13 mouse cellular contexts compared by ENCODE assay signal in the genomic region with DNA sequence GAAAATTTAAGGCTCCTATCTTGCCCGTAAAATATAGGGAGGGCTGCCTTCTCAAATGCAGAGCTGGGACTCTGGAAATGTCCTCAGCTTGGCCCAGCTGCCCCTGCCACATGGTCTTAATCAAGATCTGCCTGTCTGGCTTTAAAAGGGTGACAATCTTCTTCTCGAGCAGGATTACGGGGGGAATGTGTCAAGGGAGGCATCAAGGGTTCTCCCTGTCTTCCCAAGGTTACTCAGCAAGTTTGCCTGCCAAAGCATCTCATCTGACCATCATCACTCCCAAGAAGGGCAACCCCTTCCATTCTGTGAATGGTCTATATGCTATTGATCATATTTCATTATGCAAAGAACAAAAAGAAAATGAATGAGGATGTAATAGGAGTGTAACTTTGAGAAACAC.
DNase-seq lines count a peak whose midpoint lies in the region; ATAC-seq and TF ChIP-seq lines count a peak whose summit lies in the region.
"Had no signal": no experiment of that assay in that cellular context is flagged by ENCODE, and none has a peak within 500 bp of the region (broad histone marks: within the 10 kb centered on the region; RNA-seq: fewer than 3 reads in every experiment).

No protein-coding gene starts in this region.

- no peak for TF ChIP-seq EP300 in heart, adult 2 months (IDR thresholded peaks at IDR 0.05; ENCODE audit: insufficient read depth, low read depth, low read length)

- H3K27me3 ChIP-seq in heart, embryonic 10.5 days (ENCODE audit: insufficient read depth, poor library complexity, severe bottlenecking): no peaks in the 10 kb centered on the region
- H3K27me3 ChIP-seq in heart, adult 2 months (ENCODE audit: control insufficient read depth, insufficient read depth, low read length): no peaks in the 10 kb centered on the region
- H3K27me3 ChIP-seq in midbrain, embryonic 11.5 days (ENCODE audit: control insufficient read depth, insufficient read depth, low read length): no peaks in the 10 kb centered on the region
- H3K27me3 ChIP-seq in midbrain, embryonic 13.5 days: no peaks in the 10 kb centered on the region
- H3K27me3 ChIP-seq: Patski had no signal

- H3K4me1 ChIP-seq in heart, embryonic 10.5 days: peaks cover 42% of the 10 kb centered on the region
- no peaks in the 10 kb centered on the region for H3K4me1 ChIP-seq in heart, adult 2 months (ENCODE audit: control insufficient read depth, insufficient read depth, low read length)
- no peaks in the 10 kb centered on the region for H3K4me1 ChIP-seq in midbrain, embryonic 11.5 days (ENCODE audit: control insufficient read depth, insufficient read depth, low read length)
- H3K4me1 ChIP-seq in midbrain, embryonic 13.5 days (replicated peaks): peaks cover 16% of the 10 kb centered on the region

- no peaks in the 10 kb centered on the region for H3K36me3 ChIP-seq in heart, embryonic 10.5 days
- H3K36me3 ChIP-seq in heart, adult 2 months (ENCODE audit: control insufficient read depth, insufficient read depth, low read length): no peaks in the 10 kb centered on the region
- no peaks in the 10 kb centered on the region for H3K36me3 ChIP-seq in midbrain, embryonic 11.5 days (ENCODE audit: control insufficient read depth, insufficient read depth, low read length)
- no peaks in the 10 kb centered on the region for H3K36me3 ChIP-seq in midbrain, embryonic 13.5 days
- 0 out of 2 replicates have a peak, but pooled peaks cover 4% of the 10 kb centered on the region for H3K36me3 ChIP-seq in macrophage (ENCODE audit: inconsistent target)
- H3K36me3 ChIP-seq: forebrain, embryonic 15.5 days had no signal

- no peaks in the 10 kb centered on the region for H3K9me3 ChIP-seq in heart, embryonic 10.5 days
- H3K9me3 ChIP-seq in midbrain, embryonic 11.5 days (ENCODE audit: control insufficient read depth, low read length): peaks cover 3% of the 10 kb centered on the region; the same call in 1 of the 2 replicates
- H3K9me3 ChIP-seq in midbrain, embryonic 13.5 days: no peaks in the 10 kb centered on the region
- H3K9me3 ChIP-seq: forebrain, embryonic 15.5 days had no signal

- DNase-seq in heart, embryonic 10.5 days (ENCODE audit: low spot score): peak; percentile 48
- DNase-seq in heart, adult 2 months: no peak
- peak; percentile 65 for DNase-seq in midbrain, embryonic 11.5 days (ENCODE audit: low spot score, missing footprints)
- DNase-seq in embryo, embryonic 9.5 days (ENCODE audit: extremely low spot score): peak; percentile 25
- DNase-seq in adrenal gland, adult 18-20 months (ENCODE audit: low spot score in 2 of 2): no peak
- DNase-seq: midbrain, embryonic 14.5 days; thymus, adult 18-20 months had no signal

- no peaks in the 10 kb centered on the region for H3K79me2 ChIP-seq in heart, adult 2 months (replicated peaks; ENCODE audit: control insufficient read depth, insufficient read depth, low read length)
- H3K79me2 ChIP-seq in macrophage (ENCODE audit: inconsistent target): no peaks in the 10 kb centered on the region

- no peak overlapping the region for H3K4me2 ChIP-seq in midbrain, embryonic 11.5 days
- no peak overlapping the region for H3K4me2 ChIP-seq in midbrain, embryonic 13.5 days (replicated peaks)
- H3K4me2 ChIP-seq: forebrain, embryonic 15.5 days had no signal

- no peak overlapping the region for H3K9ac ChIP-seq in heart, adult 2 months (ENCODE audit: low read depth, low read length)
- H3K9ac ChIP-seq in midbrain, embryonic 11.5 days (ENCODE audit: low read length): no peak overlapping the region
- H3K9ac ChIP-seq in midbrain, embryonic 13.5 days (replicated peaks): no peak overlapping the region
- H3K9ac ChIP-seq: forebrain, embryonic 15.5 days had no signal

- TF ChIP-seq POLR2A in heart, adult 2 months (IDR thresholded peaks at IDR 0.05; ENCODE audit: insufficient read depth, low read depth, low read length): no peak

- intact Hi-C loops in heart, adult 2 months (cut with DNase I): loop anchor here (5.0 kb wide), 1 partner anchor 78 kb away; no protein-coding TSS in a partner anchor

- TF ChIP-seq CTCF in heart, adult 2 months (IDR thresholded peaks at IDR 0.05): no peak

- 0 out of 2 replicates have a peak overlapping the region, but pooled peaks have one; percentile 50 for H3K4me3 ChIP-seq in heart, embryonic 10.5 days
- no peak overlapping the region for H3K4me3 ChIP-seq in heart, adult 2 months
- no peak overlapping the region for H3K4me3 ChIP-seq in midbrain, embryonic 11.5 days (ENCODE audit: low read depth, low read length)
- no peak overlapping the region for H3K4me3 ChIP-seq in midbrain, embryonic 13.5 days (replicated peaks)
- no peak overlapping the region for H3K4me3 ChIP-seq in macrophage (ENCODE audit: inconsistent target)
- H3K4me3 ChIP-seq: forebrain, embryonic 15.5 days had no signal

- peak overlapping the region; percentile 89 for H3K27ac ChIP-seq in heart, embryonic 10.5 days
- H3K27ac ChIP-seq in heart, adult 2 months: no peak overlapping the region
- H3K27ac ChIP-seq in midbrain, embryonic 11.5 days (ENCODE audit: low read depth, low read length): no peak overlapping the region
- no peak overlapping the region for H3K27ac ChIP-seq in midbrain, embryonic 13.5 days
- H3K27ac ChIP-seq in macrophage: peak overlapping the region; percentile 92

- 35% methylated on average over 3 of the region's 3 CpGs for WGBS in heart, embryonic 10.5 days
- WGBS in heart, adult 2 months: 81% methylated on average over 3 of the region's 3 CpGs
- 53% methylated on average over 3 of the region's 3 CpGs for WGBS in midbrain, embryonic 11.5 days
- 52% methylated on average over 3 of the region's 3 CpGs for WGBS in midbrain, embryonic 13.5 days
- WGBS in macrophage (ENCODE audit: missing documents): 100% methylated on average over 3 of the region's 3 CpGs

- ATAC-seq in midbrain, embryonic 11.5 days (ENCODE audit: low FRiP score): no peak
- ATAC-seq in midbrain, embryonic 13.5 days: no peak
- no peak for ATAC-seq in megakaryocyte progenitor cell, adult 5-6 weeks (replicated peaks; ENCODE audit: poor library complexity)
- ATAC-seq: lung, postnatal 0 days; Patski had no signal

Comparison
In these comparisons a context has a peak if more than half of its experiments do, and no peak if none do; other contexts are left out.
1. DNase-seq: peak in heart, embryonic 10.5 days (single experiment), midbrain, embryonic 11.5 days (single experiment) and embryo, embryonic 9.5 days (single experiment); none in heart, adult 2 months (0 of 2) and adrenal gland, adult 18-20 months (0 of 2).
2. H3K27ac ChIP-seq: peak in heart, embryonic 10.5 days (single experiment) and macrophage (single experiment); none in heart, adult 2 months (single experiment), midbrain, embryonic 11.5 days (single experiment) and midbrain, embryonic 13.5 days (single experiment).